Mouse (Mus musculus): ENCODE results near the gene Zc3h12a. TPM values are rescaled to one million over a fixed set of nuclear protein-coding genes. Genes with fewer than 3 reads are reported as not detected.

The Zc3h12a gene
- polyA plus RNA-seq (2021): 5.7 TPM

GRCm38 (mm10) chr4:125127305-125128084, at the start of gene Zc3h12a:
Gene Zc3h12a, minus strand, starts transcription at chr4:125127840.
- DNase-seq (ENCODE audit: low read depth, low spot score) (no peak), ATAC-seq (peak; percentile 83)
- no peak for TF ChIP-seq CTCF (IDR thresholded peaks at IDR 0.05)
- ChIA-PET CTCF (no interaction called here), POLR2A (interaction anchor here (0.6 kb wide), 1 partner anchor 10 kb away, joined by 4 read pairs; no protein-coding TSS in a partner anchor)
- H3K27me3 ChIP-seq: no peaks in the 10 kb centered on the region
- in situ Hi-C loops (cut with MboI; ENCODE audit: low pct_unique_long_range_greater_than_20kb): no loop called here

- ATAC-seq: no peak
Observed at GRCm38 (mm10) chr4:125176639-125177165, 49.1 kb upstream of the Zc3h12a start.

GRCm38 (mm10) chr4:125176190-125176589, 48.5 kb upstream of the Zc3h12a start:
- no peak for TF ChIP-seq CTCF (IDR thresholded peaks at IDR 0.05)
- ChIA-PET POLR2A (no interaction called here), CTCF (no interaction called here)
- DNase-seq (ENCODE audit: low read depth, low spot score) (no peak), ATAC-seq (no peak)
- H3K27me3 ChIP-seq: peaks cover 4% of the 10 kb centered on the region
- in situ Hi-C loops (cut with MboI; ENCODE audit: low pct_unique_long_range_greater_than_20kb): no loop called here

More at GRCm38 (mm10) chr4:125176639-125177165, 49.1 kb upstream of the Zc3h12a start:
- in situ Hi-C loops (cut with MboI; ENCODE audit: low pct_unique_long_range_greater_than_20kb): no loop called here
- ChIA-PET POLR2A (no interaction called here), CTCF (no interaction called here)
- no peak for DNase-seq (ENCODE audit: low read depth, low spot score)
- H3K27me3 ChIP-seq: peaks cover 4% of the 10 kb centered on the region
- TF ChIP-seq CTCF (IDR thresholded peaks at IDR 0.05): no peak

GRCm38 (mm10) chr4:125175591-125175990, 48.0 kb upstream of the Zc3h12a start:
- DNase-seq (ENCODE audit: low read depth, low spot score): no peak
- no peak for TF ChIP-seq CTCF (IDR thresholded peaks at IDR 0.05)
- in situ Hi-C loops (cut with MboI; ENCODE audit: low pct_unique_long_range_greater_than_20kb): no loop called here
- ATAC-seq: no peak
- ChIA-PET CTCF (no interaction called here), POLR2A (no interaction called here)
- peaks cover 4% of the 10 kb centered on the region for H3K27me3 ChIP-seq

GRCm38 (mm10) chr4:125174516-125175185, 47.0 kb upstream of the Zc3h12a start:
- ChIA-PET CTCF (no interaction called here), POLR2A (no interaction called here)
- peaks cover 9% of the 10 kb centered on the region for H3K27me3 ChIP-seq
- ATAC-seq (no peak), DNase-seq (ENCODE audit: low read depth, low spot score) (no peak)
- in situ Hi-C loops (cut with MboI; ENCODE audit: low pct_unique_long_range_greater_than_20kb): loop anchor here (25.0 kb wide), 1 partner anchor 763 kb away; no protein-coding TSS in a partner anchor
- TF ChIP-seq CTCF (IDR thresholded peaks at IDR 0.05): no peak

- POLR2A ChIA-PET: no interaction called here
- ATAC-seq: no peak
- TF ChIP-seq CTCF (IDR thresholded peaks at IDR 0.05): no peak
- H3K27me3 ChIP-seq: peaks cover 9% of the 10 kb centered on the region
- CTCF ChIA-PET: interaction anchor here (1.2 kb wide), 1 partner anchor 12 kb away, joined by 3 read pairs; no protein-coding TSS in a partner anchor
- in situ Hi-C loops (cut with MboI; ENCODE audit: low pct_unique_long_range_greater_than_20kb): loop anchor here (25.0 kb wide), 1 partner anchor 764 kb away; no protein-coding TSS in a partner anchor
- DNase-seq (ENCODE audit: low read depth, low spot score): no peak
Observed at GRCm38 (mm10) chr4:125173150-125173549, 45.5 kb upstream of the Zc3h12a start.

- DNase-seq (ENCODE audit: low read depth, low spot score): no peak
- in situ Hi-C loops (cut with MboI; ENCODE audit: low pct_unique_long_range_greater_than_20kb): loop anchor here (25.0 kb wide), 1 partner anchor 765 kb away; no protein-coding TSS in a partner anchor
- POLR2A ChIA-PET: no interaction called here
- H3K27me3 ChIP-seq: peaks cover 9% of the 10 kb centered on the region
- TF ChIP-seq CTCF (IDR thresholded peaks at IDR 0.05): no peak
- CTCF ChIA-PET: interaction anchor here (1.2 kb wide), 1 partner anchor 11 kb away, joined by 3 read pairs; no protein-coding TSS in a partner anchor
- no peak for ATAC-seq
Observed at GRCm38 (mm10) chr4:125172736-125173135, 45.1 kb upstream of the Zc3h12a start.

GRCm38 (mm10) chr4:125167723-125168122, 40.1 kb upstream of the Zc3h12a start:
- H3K27me3 ChIP-seq: peaks cover 12% of the 10 kb centered on the region
- no peak for DNase-seq (ENCODE audit: low read depth, low spot score)
- in situ Hi-C loops (cut with MboI; ENCODE audit: low pct_unique_long_range_greater_than_20kb): loop anchor here (25.0 kb wide), 1 partner anchor 770 kb away; no protein-coding TSS in a partner anchor
- no peak for TF ChIP-seq CTCF (IDR thresholded peaks at IDR 0.05)
- ChIA-PET POLR2A (no interaction called here), CTCF (no interaction called here)
- ATAC-seq: no peak

GRCm38 (mm10) chr4:125164861-125165260, 37.2 kb upstream of the Zc3h12a start:
- no peak for TF ChIP-seq CTCF (IDR thresholded peaks at IDR 0.05)
- POLR2A ChIA-PET: no interaction called here
- no peak for DNase-seq (ENCODE audit: low read depth, low spot score)
- CTCF ChIA-PET: no interaction called here
- no peak for ATAC-seq
- peaks cover 9% of the 10 kb centered on the region for H3K27me3 ChIP-seq
- in situ Hi-C loops (cut with MboI; ENCODE audit: low pct_unique_long_range_greater_than_20kb): loop anchor here (25.0 kb wide), 1 partner anchor 772 kb away; no protein-coding TSS in a partner anchor

- POLR2A ChIA-PET: no interaction called here
- DNase-seq (ENCODE audit: low read depth, low spot score) (no peak), ATAC-seq (no peak)
- no peak for TF ChIP-seq CTCF (IDR thresholded peaks at IDR 0.05)
- CTCF ChIA-PET: no interaction called here
- H3K27me3 ChIP-seq: peaks cover 10% of the 10 kb centered on the region
- in situ Hi-C loops (cut with MboI; ENCODE audit: low pct_unique_long_range_greater_than_20kb): loop anchor here (25.0 kb wide), 1 partner anchor 775 kb away; no protein-coding TSS in a partner anchor
Observed at GRCm38 (mm10) chr4:125162701-125163100, 35.1 kb upstream of the Zc3h12a start.
